Mouse (Mus musculus): ENCODE results near the gene Nup93. TPM values are rescaled to one million over a fixed set of nuclear protein-coding genes. Genes with fewer than 3 reads are reported as not detected.

Nup93 gene
- polyA plus RNA-seq, 1 experiment: 23.7 TPM

GRCm38 (mm10) chr8:94348425-94348824, 134.1 kb downstream of the Nup93 start:
- no peak overlapping the region for H3K27ac ChIP-seq (ENCODE audit: insufficient read depth, low read depth, low read length)
- no peaks in the 10 kb centered on the region for H3K4me1 ChIP-seq (ENCODE audit: control insufficient read depth, insufficient read depth, low read length)
- TF ChIP-seq POLR2A (IDR thresholded peaks at IDR 0.05; ENCODE audit: borderline replicate concordance, low read depth, low read length) (no peak), CTCF (IDR thresholded peaks at IDR 0.05; ENCODE audit: low read depth, low read length) (no peak)
- no peak overlapping the region for H3K4me3 ChIP-seq (ENCODE audit: insufficient read depth, low read length)

GRCm38 (mm10) chr8:94354069-94354531, 139.7 kb downstream of the Nup93 start:
- peaks cover 7% of the 10 kb centered on the region; the same call in 1 of the 2 replicates for H3K4me1 ChIP-seq (ENCODE audit: control insufficient read depth, insufficient read depth, low read length)
- no peak overlapping the region for H3K27ac ChIP-seq (ENCODE audit: insufficient read depth, low read depth, low read length)
- TF ChIP-seq CTCF (IDR thresholded peaks at IDR 0.05; ENCODE audit: low read depth, low read length) (no peak), POLR2A (IDR thresholded peaks at IDR 0.05; ENCODE audit: borderline replicate concordance, low read depth, low read length) (no peak)
- no peak overlapping the region for H3K4me3 ChIP-seq (ENCODE audit: insufficient read depth, low read length)

- peaks cover 7% of the 10 kb centered on the region; the same call in 1 of the 2 replicates for H3K4me1 ChIP-seq (ENCODE audit: control insufficient read depth, insufficient read depth, low read length)
- TF ChIP-seq POLR2A (IDR thresholded peaks at IDR 0.05; ENCODE audit: borderline replicate concordance, low read depth, low read length) (no peak), CTCF (IDR thresholded peaks at IDR 0.05; ENCODE audit: low read depth, low read length) (no peak)
- no peak overlapping the region for H3K27ac ChIP-seq (ENCODE audit: insufficient read depth, low read depth, low read length)
- H3K4me3 ChIP-seq (ENCODE audit: insufficient read depth, low read length): no peak overlapping the region
Measured at GRCm38 (mm10) chr8:94354571-94354970, 140.2 kb downstream of the Nup93 start.

- H3K4me3 ChIP-seq (ENCODE audit: insufficient read depth, low read length): no peak overlapping the region
- no peak overlapping the region for H3K27ac ChIP-seq (ENCODE audit: insufficient read depth, low read depth, low read length)
- TF ChIP-seq POLR2A (IDR thresholded peaks at IDR 0.05; ENCODE audit: borderline replicate concordance, low read depth, low read length): no peak
- no peak for TF ChIP-seq CTCF (IDR thresholded peaks at IDR 0.05; ENCODE audit: low read depth, low read length)
- H3K4me1 ChIP-seq (ENCODE audit: control insufficient read depth, insufficient read depth, low read length): peaks cover 7% of the 10 kb centered on the region; the same call in 1 of the 2 replicates
Measured at GRCm38 (mm10) chr8:94357220-94357619, 142.9 kb downstream of the Nup93 start.

GRCm38 (mm10) chr8:94358541-94358940, 144.2 kb downstream of the Nup93 start:
- H3K4me1 ChIP-seq (ENCODE audit: control insufficient read depth, insufficient read depth, low read length): peaks cover 18% of the 10 kb centered on the region

GRCm38 (mm10) chr8:94361774-94362431, 147.5 kb downstream of the Nup93 start:
- TF ChIP-seq POLR2A (IDR thresholded peaks at IDR 0.05; ENCODE audit: borderline replicate concordance, low read depth, low read length): no peak
- TF ChIP-seq CTCF (IDR thresholded peaks at IDR 0.05; ENCODE audit: low read depth, low read length): no peak
- H3K27ac ChIP-seq (ENCODE audit: insufficient read depth, low read depth, low read length): no peak overlapping the region
- H3K4me1 ChIP-seq (ENCODE audit: control insufficient read depth, insufficient read depth, low read length): peaks cover 39% of the 10 kb centered on the region
- H3K4me3 ChIP-seq (ENCODE audit: insufficient read depth, low read length): no peak overlapping the region

More at GRCm38 (mm10) chr8:94358541-94358940, 144.2 kb downstream of the Nup93 start:
- Histone ChIP-seq H3K27ac (ENCODE audit: insufficient read depth, low read depth, low read length) (no peak overlapping the region), H3K4me3 (ENCODE audit: insufficient read depth, low read length) (no peak overlapping the region)
- TF ChIP-seq POLR2A (IDR thresholded peaks at IDR 0.05; ENCODE audit: borderline replicate concordance, low read depth, low read length) (no peak), CTCF (IDR thresholded peaks at IDR 0.05; ENCODE audit: low read depth, low read length) (no peak)

- H3K4me3 ChIP-seq (ENCODE audit: insufficient read depth, low read length): no peak overlapping the region
- 0 out of 2 replicates have a peak overlapping the region, but pooled peaks have one; percentile 19 for H3K27ac ChIP-seq (ENCODE audit: insufficient read depth, low read depth, low read length)
- TF ChIP-seq POLR2A (IDR thresholded peaks at IDR 0.05; ENCODE audit: borderline replicate concordance, low read depth, low read length) (no peak), CTCF (IDR thresholded peaks at IDR 0.05; ENCODE audit: low read depth, low read length) (no peak)
- peaks cover 39% of the 10 kb centered on the region for H3K4me1 ChIP-seq (ENCODE audit: control insufficient read depth, insufficient read depth, low read length)
Measured at GRCm38 (mm10) chr8:94362607-94363239, 148.4 kb downstream of the Nup93 start.

GRCm38 (mm10) chr8:94363288-94363688, 148.9 kb downstream of the Nup93 start:
- H3K4me1 ChIP-seq (ENCODE audit: control insufficient read depth, insufficient read depth, low read length): peaks cover 39% of the 10 kb centered on the region
- H3K4me3 ChIP-seq (ENCODE audit: insufficient read depth, low read length): no peak overlapping the region

GRCm38 (mm10) chr8:94363906-94364305, 149.5 kb downstream of the Nup93 start:
- Histone ChIP-seq H3K4me3 (ENCODE audit: insufficient read depth, low read length) (no peak overlapping the region), H3K4me1 (ENCODE audit: control insufficient read depth, insufficient read depth, low read length) (peaks cover 33% of the 10 kb centered on the region), H3K27ac (ENCODE audit: insufficient read depth, low read depth, low read length) (peak overlapping the region; percentile 96)
- TF ChIP-seq POLR2A (IDR thresholded peaks at IDR 0.05; ENCODE audit: borderline replicate concordance, low read depth, low read length) (no peak), CTCF (IDR thresholded peaks at IDR 0.05; ENCODE audit: low read depth, low read length) (no peak)

More at GRCm38 (mm10) chr8:94363288-94363688, 148.9 kb downstream of the Nup93 start:
- H3K27ac ChIP-seq (ENCODE audit: insufficient read depth, low read depth, low read length): 0 out of 2 replicates have a peak overlapping the region, but pooled peaks have one; percentile 19
- no peak for TF ChIP-seq POLR2A (IDR thresholded peaks at IDR 0.05; ENCODE audit: borderline replicate concordance, low read depth, low read length)
- TF ChIP-seq CTCF (IDR thresholded peaks at IDR 0.05; ENCODE audit: low read depth, low read length): no peak
